Mouse (Mus musculus): ENCODE data around the gene Atoh8. TPM values are rescaled to one million over a fixed set of nuclear protein-coding genes. Genes with fewer than 3 reads are reported as not detected.

Gene Atoh8
- polyA plus RNA-seq, 1 experiment from 2014 or later = 9.8 TPM

GRCm38 (mm10) chr6:72222876-72223275 lies 12.5 kb downstream of the Atoh8 start:
- no peak overlapping the region for H3K9ac ChIP-seq
- peaks cover 41% of the 10 kb centered on the region for H3K4me1 ChIP-seq
- no peak for ATAC-seq (ENCODE audit: insufficient read depth, low FRiP score, low read depth)
- H3K4me3 ChIP-seq (replicated peaks) = no peak overlapping the region
- H3K27ac ChIP-seq = no peak overlapping the region
- H3K27me3 ChIP-seq (replicated peaks) = no peaks in the 10 kb centered on the region
- WGBS = 83% methylated on average over 6 of the region's 6 CpGs
- H3K9me3 ChIP-seq = no peaks in the 10 kb centered on the region
- no peak overlapping the region for H3K4me2 ChIP-seq
- H3K36me3 ChIP-seq = no peaks in the 10 kb centered on the region

DNA sequence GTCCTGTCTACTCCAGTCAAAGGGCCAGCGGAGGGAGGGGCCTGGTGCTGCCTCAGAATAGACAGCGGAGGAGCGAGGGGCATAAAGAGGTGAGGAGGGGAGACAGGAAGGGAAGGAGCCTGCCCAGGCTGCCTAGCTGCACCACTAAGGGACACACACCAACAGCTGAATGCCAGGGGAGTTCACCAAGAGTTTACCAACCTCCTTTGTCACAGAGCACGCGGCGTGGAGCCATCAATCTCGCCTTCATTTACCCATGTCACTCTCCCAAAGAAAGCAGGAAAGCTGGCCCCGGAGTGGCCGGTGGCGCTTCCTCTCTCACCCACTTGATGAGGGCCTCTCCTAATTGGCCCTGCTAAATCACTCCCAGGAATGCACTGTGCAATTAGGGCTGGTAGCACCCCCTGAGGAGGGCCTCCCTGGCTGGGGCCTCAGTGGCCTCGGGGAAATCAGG lies 13.1 kb downstream of the Atoh8 start:
- no peak overlapping the region for H3K4me2 ChIP-seq
- 0 out of 2 replicates have a peak, but pooled peaks have one; percentile 29 for ATAC-seq (ENCODE audit: insufficient read depth, low FRiP score, low read depth)
- no peak overlapping the region for H3K4me3 ChIP-seq (replicated peaks)
- no peaks in the 10 kb centered on the region for H3K9me3 ChIP-seq
- H3K4me1 ChIP-seq = peaks cover 47% of the 10 kb centered on the region
- no peak overlapping the region for H3K9ac ChIP-seq
- H3K27me3 ChIP-seq (replicated peaks) = no peaks in the 10 kb centered on the region
- WGBS = 21% methylated on average over 11 of the region's 11 CpGs
- no peak overlapping the region; the same call in 1 of the 2 replicates for H3K27ac ChIP-seq
- H3K36me3 ChIP-seq = no peaks in the 10 kb centered on the region

GRCm38 (mm10) chr6:72221271-72221670 lies 14.1 kb downstream of the Atoh8 start:
- H3K4me1 ChIP-seq = peaks cover 53% of the 10 kb centered on the region
- WGBS = 70% methylated on average over 6 of the region's 6 CpGs
- no peak overlapping the region for H3K9ac ChIP-seq

GRCm38 (mm10) chr6:72219549-72219948 lies 15.8 kb downstream of the Atoh8 start:
- 47% methylated on average over 5 of the region's 5 CpGs for WGBS
- Histone ChIP-seq H3K4me3 (replicated peaks) (no peak overlapping the region), H3K36me3 (no peaks in the 10 kb centered on the region), H3K9ac (no peak overlapping the region), H3K4me2 (no peak overlapping the region), H3K4me1 (peaks cover 69% of the 10 kb centered on the region), H3K9me3 (no peaks in the 10 kb centered on the region), H3K27me3 (replicated peaks) (no peaks in the 10 kb centered on the region), H3K27ac (0 out of 2 replicates have a peak overlapping the region, but pooled peaks have one; percentile 13)
- ATAC-seq (ENCODE audit: insufficient read depth, low FRiP score, low read depth) = no peak

More at GRCm38 (mm10) chr6:72221271-72221670, 14.1 kb downstream of the Atoh8 start:
- Histone ChIP-seq H3K27me3 (replicated peaks) (no peaks in the 10 kb centered on the region), H3K36me3 (no peaks in the 10 kb centered on the region), H3K27ac (no peak overlapping the region), H3K9me3 (no peaks in the 10 kb centered on the region), H3K4me2 (no peak overlapping the region), H3K4me3 (replicated peaks) (no peak overlapping the region)
- no peak for ATAC-seq (ENCODE audit: insufficient read depth, low FRiP score, low read depth)

DNA sequence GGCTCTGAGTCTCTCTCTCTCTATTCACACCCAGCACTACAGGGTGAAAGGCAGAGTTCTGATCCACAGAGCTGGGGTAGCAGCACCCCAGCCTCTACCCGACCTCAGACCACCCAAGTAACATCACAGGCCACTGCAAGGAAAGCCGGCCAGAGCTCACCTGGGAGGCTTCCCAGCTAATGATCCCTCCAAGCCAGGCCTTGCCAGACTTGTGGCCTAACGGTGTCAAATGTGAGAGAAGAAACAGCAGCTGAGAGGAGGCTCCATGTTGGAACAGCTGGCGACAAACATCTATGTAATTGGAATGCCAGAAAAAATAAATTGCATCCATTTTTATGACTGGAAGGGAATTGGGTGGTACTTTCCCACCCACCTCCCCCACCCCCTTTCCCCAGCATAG lies 17.1 kb downstream of the Atoh8 start:
- ATAC-seq (ENCODE audit: insufficient read depth, low FRiP score, low read depth) = no peak
- WGBS = 34% methylated on average over 4 of the region's 4 CpGs

DNA sequence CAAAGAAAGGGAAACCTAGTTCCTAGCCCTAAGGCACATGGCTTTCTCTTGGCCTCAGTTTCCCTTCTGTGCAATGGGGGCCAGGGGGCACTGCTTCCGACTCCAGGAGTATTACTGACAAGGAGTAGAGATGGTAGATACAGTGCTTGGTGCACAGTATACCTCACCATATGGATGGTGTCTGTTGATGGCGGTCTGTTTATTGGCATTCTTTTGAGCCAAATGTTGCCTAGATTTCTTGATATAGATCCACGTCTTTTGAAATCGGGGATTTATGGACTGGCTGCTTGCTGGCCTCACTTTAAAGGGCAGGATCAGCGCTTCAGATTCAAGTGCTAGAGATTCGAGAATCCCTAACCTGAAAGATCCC lies 18.0 kb downstream of the Atoh8 start:
- peak overlapping the region; percentile 47 for H3K4me2 ChIP-seq
- no peak overlapping the region for H3K9ac ChIP-seq
- 37% methylated on average over 6 of the region's 6 CpGs for WGBS
- H3K4me3 ChIP-seq (replicated peaks) = no peak overlapping the region
- peaks cover 65% of the 10 kb centered on the region for H3K4me1 ChIP-seq
- H3K27ac ChIP-seq = peak overlapping the region; percentile 88
- no peaks in the 10 kb centered on the region for H3K36me3 ChIP-seq
- no peaks in the 10 kb centered on the region for H3K9me3 ChIP-seq
- no peaks in the 10 kb centered on the region for H3K27me3 ChIP-seq (replicated peaks)
- ATAC-seq (ENCODE audit: insufficient read depth, low FRiP score, low read depth) = no peak

More for the DNA sequence above, 17.1 kb downstream of the Atoh8 start:
- Histone ChIP-seq H3K4me1 (peaks cover 73% of the 10 kb centered on the region), H3K27ac (peak overlapping the region; percentile 88; the same call in 1 of the 2 replicates), H3K27me3 (replicated peaks) (no peaks in the 10 kb centered on the region), H3K36me3 (no peaks in the 10 kb centered on the region), H3K4me2 (peak overlapping the region; percentile 21; the same call in 1 of the 2 replicates), H3K9me3 (no peaks in the 10 kb centered on the region), H3K4me3 (replicated peaks) (no peak overlapping the region), H3K9ac (no peak overlapping the region)

DNA sequence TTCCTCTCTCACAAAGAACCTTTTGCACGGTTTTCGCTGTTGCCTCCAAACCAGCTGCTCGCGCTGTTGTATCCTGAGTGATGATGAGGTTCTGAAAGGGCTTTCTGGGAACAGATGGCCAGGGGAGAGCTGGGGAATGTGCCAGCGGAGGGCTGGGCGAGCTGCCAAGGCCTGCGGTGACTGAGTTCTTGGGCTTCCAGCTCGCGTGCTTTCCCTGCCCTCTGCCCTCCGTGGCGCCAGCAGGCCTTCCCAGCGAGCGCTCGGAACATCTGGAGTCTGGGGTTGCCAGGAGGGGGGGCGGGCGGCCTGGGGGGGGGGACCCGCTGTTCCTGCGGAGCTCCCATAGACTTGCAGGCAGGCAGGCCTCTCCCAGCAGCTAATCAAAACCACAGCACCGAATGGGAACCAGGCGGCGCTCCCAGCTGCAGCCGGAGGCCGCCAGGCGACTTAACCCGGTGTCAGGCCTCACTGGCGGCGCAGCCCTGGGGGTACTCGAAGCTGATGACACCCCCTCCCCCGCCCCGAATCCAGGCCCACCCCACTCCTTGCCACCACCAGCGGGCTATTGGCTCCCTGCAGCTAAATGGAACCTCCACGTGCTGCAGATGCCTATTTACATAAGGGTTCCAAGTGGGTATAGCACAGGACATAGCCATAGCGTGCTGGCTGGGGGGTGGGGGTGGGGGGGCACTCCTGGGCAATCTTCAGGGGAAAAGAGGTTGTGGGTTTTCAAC lies 18.5 kb downstream of the Atoh8 start:
- 2% methylated on average over 31 of the region's 33 CpGs for WGBS
- no peak overlapping the region for H3K9ac ChIP-seq
- no peak overlapping the region; the same call in 1 of the 2 replicates for H3K4me3 ChIP-seq (replicated peaks)

DNA sequence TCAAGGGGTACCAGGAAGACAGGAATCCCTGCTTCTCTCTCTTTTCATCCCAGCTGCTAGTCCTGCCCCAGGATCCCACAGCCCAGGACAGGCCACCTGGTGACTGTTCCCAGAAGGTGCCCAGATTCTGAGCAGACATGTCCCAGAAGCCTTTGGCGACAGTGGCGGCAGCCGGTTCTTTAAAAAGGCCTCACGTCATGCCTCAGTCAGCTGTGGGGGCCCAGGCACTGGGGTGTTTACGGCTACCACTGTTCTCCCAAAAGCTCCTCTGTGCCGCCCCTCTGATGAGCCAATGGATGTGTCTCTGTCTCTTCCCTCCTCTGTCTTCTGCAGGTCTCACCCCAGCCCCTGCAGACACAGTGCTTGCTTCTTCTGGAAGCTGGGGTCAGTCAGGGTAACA lies 19.8 kb downstream of the Atoh8 start:
- H3K36me3 ChIP-seq = no peaks in the 10 kb centered on the region
- H3K9me3 ChIP-seq = no peaks in the 10 kb centered on the region
- H3K9ac ChIP-seq = no peak overlapping the region
- peak overlapping the region; percentile 47; the same call in 1 of the 2 replicates for H3K4me2 ChIP-seq
- no peak overlapping the region for H3K4me3 ChIP-seq (replicated peaks)
- WGBS = 54% methylated on average over 6 of the region's 6 CpGs
- peaks cover 60% of the 10 kb centered on the region for H3K4me1 ChIP-seq
- H3K27me3 ChIP-seq (replicated peaks) = 0 out of 2 replicates have a peak, but pooled peaks cover 3% of the 10 kb centered on the region
- H3K27ac ChIP-seq = peak overlapping the region; percentile 88
- ATAC-seq (ENCODE audit: insufficient read depth, low FRiP score, low read depth) = no peak

More for the DNA sequence above, 18.5 kb downstream of the Atoh8 start:
- Histone ChIP-seq H3K27ac (peak overlapping the region; percentile 88), H3K4me2 (peak overlapping the region; percentile 47), H3K9me3 (no peaks in the 10 kb centered on the region), H3K36me3 (no peaks in the 10 kb centered on the region), H3K27me3 (replicated peaks) (no peaks in the 10 kb centered on the region), H3K4me1 (peaks cover 60% of the 10 kb centered on the region)
- peak; percentile 89 for ATAC-seq (ENCODE audit: insufficient read depth, low FRiP score, low read depth)

DNA sequence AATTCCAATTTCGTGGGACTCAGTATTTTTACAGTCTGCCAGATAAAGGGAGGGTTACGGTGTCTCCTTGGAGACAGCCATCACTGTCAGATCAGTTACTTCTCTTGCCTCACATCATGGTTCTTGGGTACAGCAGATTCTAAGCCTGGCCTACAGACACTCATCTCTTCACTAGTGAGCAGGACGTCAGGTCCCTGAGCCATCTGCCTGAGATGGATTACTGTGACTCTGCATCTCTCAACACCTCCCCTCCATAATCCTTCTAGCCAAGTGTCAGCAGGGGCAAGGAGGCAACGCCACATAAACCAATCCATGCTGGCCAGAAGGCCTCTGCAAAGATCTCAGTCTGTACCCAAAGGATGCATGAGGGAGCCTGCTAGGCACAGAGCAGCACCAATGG lies 24.0 kb downstream of the Atoh8 start:
- Histone ChIP-seq H3K27ac (no peak overlapping the region), H3K9ac (no peak overlapping the region), H3K4me1 (peaks cover 26% of the 10 kb centered on the region), H3K4me2 (no peak overlapping the region), H3K9me3 (no peaks in the 10 kb centered on the region), H3K4me3 (replicated peaks) (no peak overlapping the region), H3K27me3 (replicated peaks) (0 out of 2 replicates have a peak, but pooled peaks cover 3% of the 10 kb centered on the region), H3K36me3 (no peaks in the 10 kb centered on the region)
- 71% methylated on average over 4 of the region's 4 CpGs for WGBS
- ATAC-seq (ENCODE audit: insufficient read depth, low FRiP score, low read depth) = no peak

DNA sequence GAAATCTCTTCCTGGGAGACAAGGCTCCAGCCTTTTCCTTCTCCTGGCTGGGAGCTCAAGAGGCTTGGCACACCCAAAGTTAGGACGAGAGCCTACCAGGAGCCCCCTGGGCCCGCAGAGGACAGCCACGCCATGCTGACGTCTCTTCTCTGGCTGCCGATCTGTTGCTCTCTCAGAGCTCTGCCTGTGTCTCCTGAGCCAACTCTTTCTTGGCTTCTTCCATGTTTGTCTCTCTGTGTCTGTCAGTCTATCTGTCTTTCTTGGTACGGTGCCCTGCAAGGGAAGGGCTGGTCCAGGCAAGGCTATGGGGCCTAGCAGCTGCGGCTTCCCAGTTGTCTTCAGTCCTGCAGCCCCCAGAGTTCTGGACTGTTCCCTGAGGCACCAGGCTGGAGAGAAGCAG lies 24.6 kb downstream of the Atoh8 start:
- Histone ChIP-seq H3K27me3 (replicated peaks) (0 out of 2 replicates have a peak, but pooled peaks cover 3% of the 10 kb centered on the region), H3K36me3 (no peaks in the 10 kb centered on the region), H3K4me3 (replicated peaks) (no peak overlapping the region), H3K9ac (no peak overlapping the region), H3K9me3 (no peaks in the 10 kb centered on the region), H3K4me1 (peaks cover 20% of the 10 kb centered on the region), H3K4me2 (no peak overlapping the region), H3K27ac (no peak overlapping the region)
- ATAC-seq (ENCODE audit: insufficient read depth, low FRiP score, low read depth) = no peak
- WGBS = 79% methylated on average over 7 of the region's 7 CpGs

- no peak overlapping the region for H3K4me3 ChIP-seq (replicated peaks)
- no peaks in the 10 kb centered on the region for H3K36me3 ChIP-seq
- 88% methylated on average over 7 of the region's 7 CpGs for WGBS
- ATAC-seq (ENCODE audit: insufficient read depth, low FRiP score, low read depth) = no peak
- no peak overlapping the region for H3K27ac ChIP-seq
- no peaks in the 10 kb centered on the region for H3K9me3 ChIP-seq
- H3K27me3 ChIP-seq (replicated peaks) = 0 out of 2 replicates have a peak, but pooled peaks cover 3% of the 10 kb centered on the region
- H3K4me1 ChIP-seq = peaks cover 9% of the 10 kb centered on the region
- no peak overlapping the region for H3K4me2 ChIP-seq
- H3K9ac ChIP-seq = no peak overlapping the region
These were observed 25.6 kb downstream of the Atoh8 start for GRCm38 (mm10) chr6:72209738-72210137.

DNA sequence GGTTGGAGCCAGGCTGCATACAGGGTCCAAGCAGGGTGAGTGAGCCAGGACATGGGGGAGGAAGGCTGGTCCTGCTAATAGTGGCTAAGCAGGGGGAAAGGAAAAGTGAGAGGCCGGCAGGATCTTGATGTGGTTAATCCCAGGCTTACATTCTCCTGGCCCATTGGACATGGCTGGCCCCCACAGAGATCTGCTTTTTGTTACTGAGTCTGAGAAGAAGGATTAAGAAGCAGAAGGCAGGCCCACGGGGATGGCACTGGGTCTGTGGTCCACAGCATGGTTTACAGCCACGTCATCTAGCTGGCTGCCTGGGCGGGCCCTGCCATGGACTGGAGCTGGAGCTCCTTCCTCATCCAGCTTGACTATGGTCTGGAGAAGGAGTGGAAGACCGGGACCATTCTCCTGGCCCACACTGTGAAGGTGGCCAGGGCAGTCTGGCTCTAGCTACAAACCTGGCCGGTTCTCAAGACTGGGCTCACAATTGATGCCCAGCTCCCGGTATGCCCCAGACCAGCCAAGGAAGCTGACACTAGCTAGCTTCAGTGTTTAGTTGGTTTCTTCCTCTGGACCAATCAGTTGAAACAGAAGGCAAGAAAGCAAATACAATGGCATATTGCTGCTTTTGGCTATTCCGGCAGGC lies 26.9 kb downstream of the Atoh8 start:
- WGBS = 87% methylated on average over 8 of the region's 8 CpGs
- ATAC-seq (ENCODE audit: insufficient read depth, low FRiP score, low read depth) = no peak
- H3K36me3 ChIP-seq = no peaks in the 10 kb centered on the region
- no peak overlapping the region for H3K27ac ChIP-seq
- H3K9me3 ChIP-seq = no peaks in the 10 kb centered on the region
- no peak overlapping the region for H3K4me3 ChIP-seq (replicated peaks)
- no peak overlapping the region for H3K4me2 ChIP-seq
- H3K27me3 ChIP-seq (replicated peaks) = 0 out of 2 replicates have a peak, but pooled peaks cover 3% of the 10 kb centered on the region
- H3K4me1 ChIP-seq = no peaks in the 10 kb centered on the region
- H3K9ac ChIP-seq = no peak overlapping the region

All from stomach, embryonic 15.5 days (tissue).